Mouse (Mus musculus) embryonic facial prominence, embryonic 12.5 days (tissue): ENCODE measurements around the gene Fam114a1. TPM values are rescaled to one million over a fixed set of nuclear protein-coding genes. Genes with fewer than 3 reads are reported as not detected.
A peak's percentile ranks its signal among the peaks of the same experiment; 100 is the strongest.

Source experiments
- ATAC-seq: fragments of 200-750 bp; cut with Nextera tagmentation; 2 replicates; pipeline ENCODE4 v1.8.0; 2017; ENCODE audit not compliant: insufficient number of reproducible peaks, insufficient read depth, low FRiP score, low TSS enrichment
- H3K27ac ChIP-seq: fragments of 300-500 bp; sonication (generic); 2 replicates; pipeline ENCODE4 v1.5.1; 2016; ENCODE audit warnings: mild to moderate bottlenecking
- H3K27me3 ChIP-seq: fragments of 300-500 bp; sonication (generic); 2 replicates; pipeline ENCODE4 v1.6.1; 2016; ENCODE audit warnings: mild to moderate bottlenecking, moderate library complexity
- H3K36me3 ChIP-seq: fragments of 300-500 bp; sonication (generic); 2 replicates; pipeline ENCODE4 v1.6.1; 2016; ENCODE audit warnings: mild to moderate bottlenecking
- H3K4me1 ChIP-seq: fragments of 300-500 bp; sonication (generic); 2 replicates; pipeline ENCODE4 v1.6.1; 2016
- H3K4me2 ChIP-seq: fragments of 300-500 bp; sonication (generic); replicated peaks from 2 replicates; pipeline ENCODE4 v1.6.1; 2016; ENCODE audit warnings: mild to moderate bottlenecking, moderate library complexity
- H3K4me3 ChIP-seq: fragments of 300-500 bp; sonication (generic); 2 replicates; pipeline ENCODE4 v1.5.1; 2016; ENCODE audit warnings: mild to moderate bottlenecking
- H3K9ac ChIP-seq: fragments of 300-500 bp; sonication (generic); 2 replicates; pipeline ENCODE4 v1.6.1; 2016; ENCODE audit warnings: mild to moderate bottlenecking, moderate library complexity
- H3K9me3 ChIP-seq: fragments of 300-500 bp; sonication (generic); 2 replicates; pipeline ENCODE4 v1.6.1; 2016; ENCODE audit warnings: mild to moderate bottlenecking, moderate library complexity
- WGBS: fragments of 180-500 bp; shearing (Covaris S2); methylation state at CpG from one replicate; pipeline ENCODE4 v1.1.7; 2016; 5-methylcytosine and 5-hydroxymethylcytosine counted together
- microRNA counts: library from miRNA; unstranded; fragments of <30 nt; microRNA quantifications from one replicate; lab custom pipeline; 2017
- microRNA-seq: library from miRNA; unstranded; fragments of <30 nt; microRNA quantifications from one replicate; pipeline ENCODE4, GENCODE M21; 2017
- polyA plus RNA-seq: library from polyadenylated mRNA; unstranded; fragments of >200 nt; fragmentation: Nextera tagmentation; extraction: Ambion mirVana; gene quantifications from 2 replicates; pipeline ENCODE4 v1.2.1, GENCODE M21; 2016

Fam114a1 gene
- polyA plus RNA-seq, 1 experiment from 2014 or later: 32.8 TPM

DNA sequence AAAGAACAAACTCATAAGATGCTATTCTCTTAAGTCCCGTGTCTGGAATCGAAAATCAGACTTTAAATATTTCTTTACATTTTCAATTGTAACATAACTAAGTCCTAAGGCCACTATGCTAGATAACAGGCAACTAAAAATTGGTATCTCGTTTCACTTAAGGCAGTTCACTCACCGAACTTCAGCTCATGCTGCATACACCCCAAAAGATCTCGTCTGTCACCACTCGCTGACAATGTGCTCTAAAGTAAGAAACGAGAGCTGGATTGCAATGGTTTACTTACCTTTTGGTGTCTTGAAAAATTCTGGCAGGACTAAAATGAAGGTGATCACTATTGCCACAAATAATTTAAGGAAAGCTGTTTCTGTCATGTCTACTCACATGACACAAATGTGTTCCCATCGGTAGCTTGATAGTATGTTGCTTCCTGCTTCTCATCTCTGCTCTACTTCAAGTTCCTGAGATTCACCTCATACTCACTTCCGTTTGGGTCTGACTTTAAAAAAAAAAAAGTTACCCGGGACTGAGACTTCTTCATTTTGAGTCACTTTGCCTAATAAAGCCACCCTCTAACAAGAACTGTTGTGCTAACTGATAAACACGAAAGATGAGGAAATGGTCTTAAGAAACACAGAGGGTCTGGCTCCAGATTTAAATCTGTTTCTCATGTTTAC, 121.5 kb downstream of the Fam114a1 start:
- no peaks in the 10 kb centered on the region for H3K36me3 ChIP-seq
- H3K4me1 ChIP-seq: peaks cover 6% of the 10 kb centered on the region; the same call in 1 of the 2 replicates
- no peak overlapping the region for H3K9ac ChIP-seq
- H3K27ac ChIP-seq: no peak overlapping the region
- no peaks in the 10 kb centered on the region for H3K27me3 ChIP-seq
- no peak overlapping the region for H3K4me3 ChIP-seq
- 70% methylated on average over 11 of the region's 11 CpGs for WGBS
- H3K9me3 ChIP-seq: no peaks in the 10 kb centered on the region
- ATAC-seq: no peak
- no peak overlapping the region for H3K4me2 ChIP-seq

MicroRNAs encoded within 50 kb of the gene (microRNA counts, 519-probe panel; counts per million panel counts)
- microRNA mmu-miR-574-3p (lab: Ali Mortazavi, UCI): 460 counts per million, percentile 65 among the panel's probes with 10 or more counts
- microRNA mmu-miR-574-5p (lab: Ali Mortazavi, UCI): 460 counts per million, percentile 65 among the panel's probes with 10 or more counts

Small RNAs within 50 kb of the gene (microRNA-seq; reads per million reads assigned to microRNA genes)
- gene Mir574: 93.4 reads per million, percentile 50 among the genes with 10 or more reads in this experiment

Other genes starting within 250 kb of the Fam114a1 start
- 45.2 and 50.8 TPM in 2 replicates for gene Klf3, start 166.7 kb upstream of the Fam114a1 start, polyA plus RNA-seq
- 0.29 and 0.59 TPM in 2 replicates for gene Tlr1, start 36.5 kb upstream of the Fam114a1 start, polyA plus RNA-seq
- 0.40 and 0.69 TPM in 2 replicates for gene Tlr6, start 10.0 kb upstream of the Fam114a1 start, polyA plus RNA-seq
- gene Tmem156, start 122.1 kb downstream of the Fam114a1 start, polyA plus RNA-seq: 0.19 TPM in 1 of 2 replicates, not detected in the other
- gene Klhl5, start 137.5 kb downstream of the Fam114a1 start, polyA plus RNA-seq: 23.5 and 24.0 TPM in 2 replicates
- gene Wdr19, start 229.6 kb downstream of the Fam114a1 start, polyA plus RNA-seq: 12.2 and 13.2 TPM in 2 replicates